Mouse (Mus musculus): ENCODE results near the gene Gm826. TPM values are rescaled to one million over a fixed set of nuclear protein-coding genes. Genes with fewer than 3 reads are reported as not detected.
A peak's percentile ranks its signal among the peaks of the same experiment; 100 is the strongest.

The Gm826 gene
- polyA plus RNA-seq, 1 experiment, result 0.65 TPM

- Histone ChIP-seq H3K4me1 (ENCODE audit: control insufficient read depth, insufficient read depth, insufficient read length, low read length) (peaks cover 2% of the 10 kb centered on the region; the same call in 1 of the 2 replicates), H3K4me3 (ENCODE audit: low read depth, low read length) (peak overlapping the region; percentile 81), H3K36me3 (ENCODE audit: control insufficient read depth, insufficient read depth, low read length) (peaks cover 7% of the 10 kb centered on the region), H3K27ac (ENCODE audit: insufficient read depth, low read depth, low read length) (peak overlapping the region; percentile 68), H3K27me3 (ENCODE audit: control insufficient read depth, insufficient read depth, low read length) (peaks cover 52% of the 10 kb centered on the region)
- under 1% methylated on average over 45 of the region's 45 CpGs for WGBS
- TF ChIP-seq POLR2A (IDR thresholded peaks at IDR 0.05; ENCODE audit: low read depth, low read length) (no peak; the same call in 1 of the 2 replicates), CTCF (IDR thresholded peaks at IDR 0.05; ENCODE audit: extremely low read depth, insufficient read length, insufficient replicate concordance, low read depth, low read length) (peak; percentile 91)
These were observed 33.7 kb upstream of the Gm826 start for GRCm38 (mm10) chr2:160367448-160368208.

- H3K27me3 ChIP-seq (ENCODE audit: control insufficient read depth, insufficient read depth, low read length), result peaks cover 54% of the 10 kb centered on the region
- H3K36me3 ChIP-seq (ENCODE audit: control insufficient read depth, insufficient read depth, low read length), result peaks cover 10% of the 10 kb centered on the region
- under 1% methylated on average over 36 of the region's 37 CpGs for WGBS
- peak; percentile 100 for TF ChIP-seq POLR2A (IDR thresholded peaks at IDR 0.05; ENCODE audit: low read depth, low read length)
- no peak for TF ChIP-seq CTCF (IDR thresholded peaks at IDR 0.05; ENCODE audit: extremely low read depth, insufficient read length, insufficient replicate concordance, low read depth, low read length)
- H3K4me3 ChIP-seq (ENCODE audit: low read depth, low read length), result peak within 1 kb of the TSS; percentile 81
- peaks cover 2% of the 10 kb centered on the region; the same call in 1 of the 2 replicates for H3K4me1 ChIP-seq (ENCODE audit: control insufficient read depth, insufficient read depth, insufficient read length, low read length)
- peak within 1 kb of the TSS; percentile 70 for H3K27ac ChIP-seq (ENCODE audit: insufficient read depth, low read depth, low read length)
These were observed 33.0 kb upstream of the Gm826 start, which contains the start of gene Mafb for GRCm38 (mm10) chr2:160366980-160367338. Gene Mafb, minus strand, starts transcription at chr2:160367065.

- peaks cover 58% of the 10 kb centered on the region for H3K27me3 ChIP-seq (ENCODE audit: control insufficient read depth, insufficient read depth, low read length)
- peak overlapping the region; percentile 81 for H3K4me3 ChIP-seq (ENCODE audit: low read depth, low read length)
- peaks cover 2% of the 10 kb centered on the region; the same call in 1 of the 2 replicates for H3K4me1 ChIP-seq (ENCODE audit: control insufficient read depth, insufficient read depth, insufficient read length, low read length)
- peaks cover 10% of the 10 kb centered on the region for H3K36me3 ChIP-seq (ENCODE audit: control insufficient read depth, insufficient read depth, low read length)
- WGBS, result 2% methylated on average over 95 of the region's 95 CpGs
- peak overlapping the region; percentile 70 for H3K27ac ChIP-seq (ENCODE audit: insufficient read depth, low read depth, low read length)
- TF ChIP-seq POLR2A (IDR thresholded peaks at IDR 0.05; ENCODE audit: low read depth, low read length), result no peak
- no peak for TF ChIP-seq CTCF (IDR thresholded peaks at IDR 0.05; ENCODE audit: extremely low read depth, insufficient read length, insufficient replicate concordance, low read depth, low read length)
These were observed 32.4 kb upstream of the Gm826 start for GRCm38 (mm10) chr2:160366111-160366979.

GRCm38 (mm10) chr2:160365107-160365911 is 31.3 kb upstream of the Gm826 start:
- Histone ChIP-seq H3K27me3 (ENCODE audit: control insufficient read depth, insufficient read depth, low read length) (peaks cover 60% of the 10 kb centered on the region), H3K4me3 (ENCODE audit: low read depth, low read length) (peak overlapping the region; percentile 81), H3K27ac (ENCODE audit: insufficient read depth, low read depth, low read length) (peak overlapping the region; percentile 70), H3K36me3 (ENCODE audit: control insufficient read depth, insufficient read depth, low read length) (peaks cover 10% of the 10 kb centered on the region), H3K4me1 (ENCODE audit: control insufficient read depth, insufficient read depth, insufficient read length, low read length) (peaks cover 2% of the 10 kb centered on the region; the same call in 1 of the 2 replicates)
- TF ChIP-seq POLR2A (IDR thresholded peaks at IDR 0.05; ENCODE audit: low read depth, low read length) (peak; percentile 26; the same call in 1 of the 2 replicates), CTCF (IDR thresholded peaks at IDR 0.05; ENCODE audit: extremely low read depth, insufficient read length, insufficient replicate concordance, low read depth, low read length) (no peak)
- WGBS, result 1% methylated on average over 50 of the region's 50 CpGs

- peak overlapping the region; percentile 81 for H3K4me3 ChIP-seq (ENCODE audit: low read depth, low read length)
- peaks cover 58% of the 10 kb centered on the region for H3K27me3 ChIP-seq (ENCODE audit: control insufficient read depth, insufficient read depth, low read length)
- 18% methylated on average over 12 of the region's 12 CpGs for WGBS
- H3K4me1 ChIP-seq (ENCODE audit: control insufficient read depth, insufficient read depth, insufficient read length, low read length), result peaks cover 2% of the 10 kb centered on the region; the same call in 1 of the 2 replicates
- H3K27ac ChIP-seq (ENCODE audit: insufficient read depth, low read depth, low read length), result no peak overlapping the region
- no peak for TF ChIP-seq POLR2A (IDR thresholded peaks at IDR 0.05; ENCODE audit: low read depth, low read length)
- H3K36me3 ChIP-seq (ENCODE audit: control insufficient read depth, insufficient read depth, low read length), result peaks cover 10% of the 10 kb centered on the region
These were observed 30.7 kb upstream of the Gm826 start for GRCm38 (mm10) chr2:160364666-160365065.

- Histone ChIP-seq H3K36me3 (ENCODE audit: control insufficient read depth, insufficient read depth, low read length) (peaks cover 10% of the 10 kb centered on the region), H3K27me3 (ENCODE audit: control insufficient read depth, insufficient read depth, low read length) (peaks cover 53% of the 10 kb centered on the region), H3K4me1 (ENCODE audit: control insufficient read depth, insufficient read depth, insufficient read length, low read length) (peaks cover 2% of the 10 kb centered on the region; the same call in 1 of the 2 replicates), H3K27ac (ENCODE audit: insufficient read depth, low read depth, low read length) (no peak overlapping the region), H3K4me3 (ENCODE audit: low read depth, low read length) (peak overlapping the region; percentile 81)
- TF ChIP-seq CTCF (IDR thresholded peaks at IDR 0.05; ENCODE audit: extremely low read depth, insufficient read length, insufficient replicate concordance, low read depth, low read length), result no peak
- TF ChIP-seq POLR2A (IDR thresholded peaks at IDR 0.05; ENCODE audit: low read depth, low read length), result no peak
- WGBS, result 12% methylated on average over 9 of the region's 9 CpGs
These were observed 30.2 kb upstream of the Gm826 start for GRCm38 (mm10) chr2:160364128-160364650.

Data from small intestine, adult 2 months (tissue).